Mouse (Mus musculus) thymus, postnatal 25 days (tissue): Measurements from ENCODE around the gene Ubac2.
"Not testable (repeated sequence)": the region's sequence is repeated elsewhere in the genome, so short reads cannot be mapped to it uniquely, and the experiment has no call there.

Experiments used
- DNase-seq: peaks from one replicate; pipeline ENCODE4 v3.0.0; 2022

Ubac2 gene

GRCm38 (mm10) chr14:121878176-121878858, at the start of gene Ubac2:
Gene Ubac2 (plus strand): TSS chr14:121878620.
- DNase-seq, result peak; percentile 99

GRCm38 (mm10) chr14:121829816-121830442, 48.5 kb upstream of the Ubac2 start:
- DNase-seq, result peak; percentile 51

- no peak for DNase-seq
These were observed 45.4 kb upstream of the Ubac2 start for GRCm38 (mm10) chr14:121833001-121833520.

- DNase-seq, result no peak
These were observed 40.3 kb upstream of the Ubac2 start for GRCm38 (mm10) chr14:121838161-121838560.

- no peak for DNase-seq
These were observed 38.2 kb upstream of the Ubac2 start for GRCm38 (mm10) chr14:121840217-121840616.

- no peak for DNase-seq
These were observed 33.9 kb upstream of the Ubac2 start for GRCm38 (mm10) chr14:121844486-121844885.

- no peak for DNase-seq
These were observed 27.2 kb upstream of the Ubac2 start for GRCm38 (mm10) chr14:121851231-121851630.

GRCm38 (mm10) chr14:121852531-121852930, 25.9 kb upstream of the Ubac2 start:
- DNase-seq, result no peak

GRCm38 (mm10) chr14:121865162-121865561, 13.3 kb upstream of the Ubac2 start:
- DNase-seq, result peak; percentile 81

GRCm38 (mm10) chr14:121866574-121866973, 11.8 kb upstream of the Ubac2 start:
- no peak for DNase-seq

GRCm38 (mm10) chr14:121869111-121869510, 9.3 kb upstream of the Ubac2 start:
- DNase-seq, result no peak

GRCm38 (mm10) chr14:121872760-121873159, 5.7 kb upstream of the Ubac2 start:
- no peak for DNase-seq

GRCm38 (mm10) chr14:121873172-121873571, 5.2 kb upstream of the Ubac2 start:
- no peak for DNase-seq

GRCm38 (mm10) chr14:121873646-121874045, 4.8 kb upstream of the Ubac2 start:
- no peak for DNase-seq

GRCm38 (mm10) chr14:121876190-121876589, 2.2 kb upstream of the Ubac2 start:
- not testable (repeated sequence) for DNase-seq

- DNase-seq, result no peak
These were observed 1.6 kb upstream of the Ubac2 start for GRCm38 (mm10) chr14:121876860-121877259.

GRCm38 (mm10) chr14:121877640-121878039, 780 bp upstream of the Ubac2 start:
- no peak for DNase-seq

- no peak for DNase-seq
These were observed 413 bp downstream of the Ubac2 start for GRCm38 (mm10) chr14:121878859-121879206.

GRCm38 (mm10) chr14:121879266-121879840, 933 bp downstream of the Ubac2 start:
- DNase-seq, result peak; percentile 50

GRCm38 (mm10) chr14:121881211-121881610, 2.8 kb downstream of the Ubac2 start:
- DNase-seq, result peak; percentile 67

GRCm38 (mm10) chr14:121884150-121884797, 5.9 kb downstream of the Ubac2 start:
- no peak for DNase-seq

GRCm38 (mm10) chr14:121893747-121894146, 15.3 kb downstream of the Ubac2 start:
- DNase-seq, result no peak

- no peak for DNase-seq
These were observed 16.2 kb downstream of the Ubac2 start for GRCm38 (mm10) chr14:121894511-121895135.
